ENCODE assay signal across 11 mouse cellular contexts in the genomic region with DNA sequence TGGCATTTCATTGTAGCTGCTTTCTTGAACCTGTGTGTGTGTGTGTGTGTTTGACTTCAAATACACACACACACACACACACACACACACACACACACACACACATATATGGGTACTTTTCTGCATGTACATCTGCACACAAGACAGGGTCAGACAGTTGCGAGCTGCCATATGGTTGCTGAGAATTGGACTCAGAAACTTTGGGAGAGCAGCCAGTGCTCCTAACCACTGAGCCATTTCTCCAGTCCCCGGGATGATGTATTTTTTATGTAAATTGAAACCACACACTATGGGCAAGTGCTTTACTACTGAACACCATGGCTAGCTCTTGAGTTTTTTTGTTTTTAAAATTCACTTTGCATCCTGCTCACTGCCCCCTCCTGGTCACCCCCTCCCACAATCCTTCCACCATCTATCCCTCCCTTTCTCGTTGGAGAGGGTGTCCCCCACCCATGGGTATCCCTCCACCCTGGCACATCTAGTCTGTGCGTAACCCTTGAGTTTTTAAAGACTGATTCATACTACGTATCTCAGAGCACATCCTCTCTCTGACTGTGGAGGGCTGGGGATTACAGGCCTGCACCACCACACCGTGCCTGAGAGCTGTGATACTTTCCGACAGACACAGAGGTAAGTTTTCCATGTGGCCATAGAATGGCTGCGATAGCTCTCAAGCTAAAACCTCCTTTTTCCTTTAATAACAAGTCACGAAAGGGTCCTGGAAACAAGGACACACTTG.
A peak's percentile ranks its signal among the peaks of the same experiment; 100 is the strongest.
DNase-seq lines count a peak whose midpoint lies in the region; ATAC-seq and TF ChIP-seq lines count a peak whose summit lies in the region.
"Had no signal": no experiment of that assay in that cellular context is flagged by ENCODE, and none has a peak within 500 bp of the region (broad histone marks: within the 10 kb centered on the region; RNA-seq: fewer than 3 reads in every experiment).

No protein-coding gene starts in this region.

- no peaks in the 10 kb centered on the region for H3K36me3 ChIP-seq in forebrain, embryonic 13.5 days (ENCODE audit: poor library complexity, severe bottlenecking)
- H3K36me3 ChIP-seq in forebrain, postnatal 0 days (ENCODE audit: insufficient read depth) = no peaks in the 10 kb centered on the region
- H3K36me3 ChIP-seq in lung, embryonic 15.5 days = no peaks in the 10 kb centered on the region
- H3K36me3 ChIP-seq in midbrain, embryonic 12.5 days = no peaks in the 10 kb centered on the region
- H3K36me3 ChIP-seq in stomach, postnatal 0 days (ENCODE audit: control insufficient read depth, insufficient read depth, low read length) = no peaks in the 10 kb centered on the region

- WGBS in forebrain, embryonic 13.5 days = 67% methylated on average over 9 of the region's 9 CpGs
- 52% methylated on average over 9 of the region's 9 CpGs for WGBS in forebrain, postnatal 0 days
- 70% methylated on average over 9 of the region's 9 CpGs for WGBS in lung, embryonic 15.5 days
- 79% methylated on average over 9 of the region's 9 CpGs for WGBS in midbrain, embryonic 12.5 days
- WGBS in stomach, postnatal 0 days = 53% methylated on average over 9 of the region's 9 CpGs

- H3K9me3 ChIP-seq in forebrain, embryonic 13.5 days (replicated peaks) = no peaks in the 10 kb centered on the region
- no peaks in the 10 kb centered on the region for H3K9me3 ChIP-seq in forebrain, postnatal 0 days (ENCODE audit: low read length)
- H3K9me3 ChIP-seq in lung, embryonic 15.5 days = no peaks in the 10 kb centered on the region
- H3K9me3 ChIP-seq in midbrain, embryonic 12.5 days = no peaks in the 10 kb centered on the region
- no peaks in the 10 kb centered on the region for H3K9me3 ChIP-seq in stomach, postnatal 0 days (ENCODE audit: control insufficient read depth, low read length)

- no peak for TF ChIP-seq EP300 in stomach, postnatal 0 days (optimal IDR thresholded peaks at IDR 0.05)

- TF ChIP-seq CTCF in forebrain, postnatal 0 days (IDR thresholded peaks at IDR 0.05; ENCODE audit: low read depth) = no peak
- 0 out of 2 replicates have a peak, but pooled peaks have one; percentile 3 for TF ChIP-seq CTCF in stomach, postnatal 0 days (IDR thresholded peaks at IDR 0.05; ENCODE audit: low read depth)

- no peaks in the 10 kb centered on the region for H3K27me3 ChIP-seq in forebrain, embryonic 13.5 days
- no peaks in the 10 kb centered on the region for H3K27me3 ChIP-seq in forebrain, postnatal 0 days (ENCODE audit: insufficient read depth, low read length)
- H3K27me3 ChIP-seq in lung, embryonic 15.5 days = no peaks in the 10 kb centered on the region
- H3K27me3 ChIP-seq in midbrain, embryonic 12.5 days = no peaks in the 10 kb centered on the region
- H3K27me3 ChIP-seq in stomach, postnatal 0 days (ENCODE audit: control insufficient read depth, insufficient read depth, low read length) = no peaks in the 10 kb centered on the region

- H3K9ac ChIP-seq in forebrain, embryonic 13.5 days = no peak overlapping the region
- H3K9ac ChIP-seq in forebrain, postnatal 0 days = no peak overlapping the region
- no peak overlapping the region for H3K9ac ChIP-seq in lung, embryonic 15.5 days
- no peak overlapping the region for H3K9ac ChIP-seq in midbrain, embryonic 12.5 days (replicated peaks)
- H3K9ac ChIP-seq in stomach, postnatal 0 days (ENCODE audit: low read length) = no peak overlapping the region

- DNase-seq in forebrain, postnatal 0 days = no peak
- DNase-seq in lung, postnatal 10 days = no peak
- DNase-seq in stomach, postnatal 0 days (ENCODE audit: low spot score) = no peak
- no peak for DNase-seq in layer of hippocampus, adult 11-12 months (ENCODE audit: low spot score)
- DNase-seq: B cell, adult 2 months had no signal

- peak overlapping the region; percentile 84 for H3K27ac ChIP-seq in forebrain, embryonic 13.5 days
- no peak overlapping the region for H3K27ac ChIP-seq in forebrain, postnatal 0 days (ENCODE audit: low read depth, low read length)
- no peak overlapping the region; the same call in 1 of the 2 replicates for H3K27ac ChIP-seq in lung, embryonic 15.5 days
- 0 out of 2 replicates have a peak overlapping the region, but pooled peaks have one; percentile 17 for H3K27ac ChIP-seq in midbrain, embryonic 12.5 days (replicated peaks)
- H3K27ac ChIP-seq in stomach, postnatal 0 days (replicated peaks) = 0 out of 2 replicates have a peak overlapping the region, but pooled peaks have one; percentile 18
- H3K27ac ChIP-seq: heart, adult 2 months had no signal

- H3K4me2 ChIP-seq in forebrain, embryonic 13.5 days = no peak overlapping the region
- no peak overlapping the region for H3K4me2 ChIP-seq in forebrain, postnatal 0 days (ENCODE audit: low read depth)
- no peak overlapping the region for H3K4me2 ChIP-seq in lung, embryonic 15.5 days
- H3K4me2 ChIP-seq in midbrain, embryonic 12.5 days (replicated peaks) = no peak overlapping the region
- no peak overlapping the region for H3K4me2 ChIP-seq in stomach, postnatal 0 days (replicated peaks; ENCODE audit: low read depth)

- H3K4me1 ChIP-seq in forebrain, embryonic 13.5 days = peaks cover 62% of the 10 kb centered on the region
- peaks cover 8% of the 10 kb centered on the region; the same call in 1 of the 2 replicates for H3K4me1 ChIP-seq in forebrain, postnatal 0 days (ENCODE audit: insufficient read depth)
- peaks cover 15% of the 10 kb centered on the region for H3K4me1 ChIP-seq in lung, embryonic 15.5 days
- H3K4me1 ChIP-seq in midbrain, embryonic 12.5 days = peaks cover 34% of the 10 kb centered on the region
- no peaks in the 10 kb centered on the region for H3K4me1 ChIP-seq in stomach, postnatal 0 days (replicated peaks; ENCODE audit: control insufficient read depth, insufficient read depth)

- peak; percentile 48 for ATAC-seq in forebrain, embryonic 13.5 days
- ATAC-seq in forebrain, postnatal 0 days = no peak
- peak; percentile 44; the same call in 1 of the 2 replicates for ATAC-seq in lung, embryonic 15.5 days (ENCODE audit: borderline replicate concordance, extremely low read depth, low FRiP score, low TSS enrichment)
- no peak for ATAC-seq in midbrain, embryonic 12.5 days (ENCODE audit: low FRiP score, low read depth)
- no peak for ATAC-seq in stomach, postnatal 0 days (ENCODE audit: low FRiP score, low TSS enrichment)
- no peak for ATAC-seq in erythroblast, adult 5-6 weeks (replicated peaks; ENCODE audit: low FRiP score, poor library complexity, severe bottlenecking)

- H3K4me3 ChIP-seq in forebrain, embryonic 13.5 days = no peak overlapping the region
- H3K4me3 ChIP-seq in forebrain, postnatal 0 days (ENCODE audit: low read depth, low read length) = no peak overlapping the region
- no peak overlapping the region for H3K4me3 ChIP-seq in lung, embryonic 15.5 days
- no peak overlapping the region for H3K4me3 ChIP-seq in midbrain, embryonic 12.5 days
- no peak overlapping the region for H3K4me3 ChIP-seq in stomach, postnatal 0 days (ENCODE audit: low read depth, low read length)
- H3K4me3 ChIP-seq: heart, adult 2 months; myocyte had no signal

Comparison
In these comparisons a context has a peak if more than half of its experiments do, and no peak if none do; other contexts are left out.
1. ATAC-seq: peak in forebrain, embryonic 13.5 days (single experiment) and lung, embryonic 15.5 days (single experiment); none in forebrain, postnatal 0 days (single experiment), midbrain, embryonic 12.5 days (single experiment), stomach, postnatal 0 days (single experiment) and erythroblast, adult 5-6 weeks (single experiment).
2. H3K27ac ChIP-seq: peak in forebrain, embryonic 13.5 days (single experiment), midbrain, embryonic 12.5 days (single experiment) and stomach, postnatal 0 days (single experiment); none in forebrain, postnatal 0 days (single experiment) and lung, embryonic 15.5 days (single experiment).